Mouse (Mus musculus): ENCODE measurements around the gene Dnah11.
A peak's percentile ranks its signal among the peaks of the same experiment; 100 is the strongest.

Gene Dnah11

DNA sequence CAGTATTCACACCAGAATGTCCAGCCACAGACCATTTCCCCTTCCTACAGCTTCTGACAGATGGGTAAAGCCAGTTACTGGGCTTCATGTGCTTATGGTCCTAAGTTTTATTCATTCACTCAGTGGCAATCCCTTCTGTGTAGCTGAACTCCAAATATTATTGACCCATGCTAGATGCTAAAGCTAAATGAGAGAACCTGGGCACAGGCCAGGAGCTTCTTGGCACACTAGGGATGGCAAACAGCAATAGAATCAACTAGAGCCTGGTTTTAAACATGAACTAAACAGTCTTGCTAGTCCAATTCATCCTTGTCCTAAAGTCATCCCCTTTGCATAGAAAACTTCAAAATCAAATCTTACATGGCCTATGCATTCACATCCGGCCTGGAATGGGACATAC lies 113.6 kb downstream of the Dnah11 start:
- no peak for DNase-seq (ENCODE audit: low spot score in 2 of 2)

GRCm38 (mm10) chr12:118084806-118085205 lies 114.0 kb downstream of the Dnah11 start:
- DNase-seq (ENCODE audit: low spot score in 2 of 2): no peak

DNA sequence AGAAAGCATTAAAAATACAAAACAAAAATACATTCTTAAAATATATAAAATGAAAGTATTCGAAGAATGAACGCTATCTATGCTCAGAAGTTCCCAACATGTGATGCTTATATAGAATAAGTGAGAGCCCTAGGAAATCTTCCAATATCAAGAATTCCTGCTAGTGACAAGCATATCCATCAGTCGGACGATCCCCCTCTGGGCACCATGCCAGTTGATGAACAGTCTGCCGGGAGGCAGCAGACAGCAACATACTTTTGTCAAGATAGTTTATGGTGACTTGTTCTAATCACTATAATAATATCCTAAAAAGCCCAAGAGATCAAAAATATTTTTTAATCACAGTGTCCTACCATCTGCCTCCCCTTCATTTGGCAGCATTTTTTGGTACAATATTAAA lies 114.7 kb downstream of the Dnah11 start:
- no peak for DNase-seq (ENCODE audit: low spot score in 2 of 2)

- DNase-seq (ENCODE audit: low spot score in 2 of 2): no peak
Measured at GRCm38 (mm10) chr12:118080441-118080840, 118.4 kb downstream of the Dnah11 start.

GRCm38 (mm10) chr12:118078434-118078989 lies 120.3 kb downstream of the Dnah11 start:
- DNase-seq (ENCODE audit: low spot score in 2 of 2): no peak

GRCm38 (mm10) chr12:118076802-118077201 lies 122.0 kb downstream of the Dnah11 start:
- no peak for DNase-seq (ENCODE audit: low spot score in 2 of 2)

DNA sequence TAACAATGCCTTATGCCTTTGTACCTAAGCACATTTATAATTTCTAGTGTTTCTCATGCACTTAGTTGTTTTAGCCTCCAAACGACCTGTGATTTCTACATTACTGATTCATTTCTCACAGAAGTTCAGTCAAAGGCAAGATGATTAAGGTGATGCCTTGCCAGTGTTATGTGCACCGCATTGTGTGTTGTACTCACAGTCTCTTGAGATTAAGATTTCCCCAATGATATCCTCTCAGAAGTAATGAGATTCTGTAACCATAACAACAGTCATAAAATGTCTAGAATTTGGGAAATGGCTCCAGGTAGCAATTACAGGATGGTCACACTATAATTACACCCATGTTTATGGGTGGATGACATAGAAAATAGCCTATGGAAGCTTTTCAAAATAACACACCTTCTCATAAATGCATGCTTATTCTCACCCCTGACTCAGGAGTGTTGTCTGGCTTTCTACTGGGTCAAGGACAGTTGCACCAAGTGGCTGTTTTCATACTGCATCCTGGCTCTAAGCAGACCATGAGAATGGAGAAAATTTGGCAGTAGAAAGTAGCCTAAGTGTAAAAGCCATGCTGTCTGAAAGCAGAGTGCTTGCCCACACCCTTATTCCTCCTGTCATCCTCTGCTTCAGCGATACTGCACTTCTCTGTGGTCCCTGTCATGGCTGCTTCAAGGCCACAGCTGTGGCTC lies 126.5 kb downstream of the Dnah11 start:
- DNase-seq (ENCODE audit: low spot score in 2 of 2): no peak

DNA sequence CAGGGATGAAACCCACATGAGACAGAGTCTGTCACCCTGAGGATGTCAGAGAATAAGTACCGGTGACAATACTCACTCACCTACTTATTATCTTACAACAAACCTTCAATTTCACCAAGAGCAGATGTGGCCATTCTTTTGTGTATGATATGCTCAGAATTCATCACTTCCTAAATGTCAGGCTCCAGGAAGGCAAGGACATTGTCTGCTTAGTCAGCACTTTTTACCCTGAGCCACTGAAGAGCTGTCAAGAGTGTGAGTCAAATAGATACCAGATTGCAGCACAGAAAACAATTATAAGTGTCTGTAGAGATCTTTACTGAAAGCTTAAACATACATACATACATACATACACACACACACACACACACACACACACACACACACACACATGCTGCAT lies 127.2 kb downstream of the Dnah11 start:
- DNase-seq (ENCODE audit: low spot score in 2 of 2): no peak

DNA sequence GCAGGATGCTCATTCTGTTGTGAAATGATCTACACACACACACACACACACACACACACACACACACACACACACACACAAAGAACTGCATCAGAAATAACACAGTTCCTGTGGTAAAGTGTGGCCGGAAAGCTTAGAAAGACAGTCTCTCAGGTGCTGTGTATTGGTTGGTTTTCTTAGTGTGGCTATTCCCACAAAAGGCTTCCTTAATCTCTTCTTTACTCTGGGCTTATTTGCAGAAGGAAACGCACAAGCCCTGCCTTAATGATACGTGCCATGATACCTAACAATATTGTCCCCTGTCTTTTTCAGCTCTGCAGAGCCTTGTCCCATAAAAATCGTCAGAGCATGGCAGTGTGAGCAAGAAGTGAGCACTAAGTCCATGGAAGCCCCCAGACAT lies 130.1 kb downstream of the Dnah11 start:
- DNase-seq (ENCODE audit: low spot score in 2 of 2): no peak

DNA sequence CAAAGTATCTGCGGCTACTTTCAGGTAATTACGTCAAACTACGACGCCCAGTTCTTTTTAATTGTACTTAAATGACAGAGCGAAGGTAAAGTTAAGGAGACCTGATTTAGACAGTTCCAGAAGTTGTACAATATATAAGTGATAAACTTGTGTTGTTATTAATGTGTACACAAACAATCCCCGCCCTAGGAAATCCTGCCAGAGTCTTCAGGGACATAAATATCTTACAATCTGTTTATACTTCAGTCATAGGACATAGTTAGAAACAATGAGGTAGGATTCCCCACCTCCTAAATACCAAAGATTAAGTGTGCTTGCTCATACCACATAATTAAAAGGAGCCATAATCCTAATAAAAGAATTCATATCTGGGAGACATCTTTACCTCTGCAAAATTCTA lies 136.5 kb downstream of the Dnah11 start:
- DNase-seq (ENCODE audit: low spot score in 2 of 2): no peak

DNA sequence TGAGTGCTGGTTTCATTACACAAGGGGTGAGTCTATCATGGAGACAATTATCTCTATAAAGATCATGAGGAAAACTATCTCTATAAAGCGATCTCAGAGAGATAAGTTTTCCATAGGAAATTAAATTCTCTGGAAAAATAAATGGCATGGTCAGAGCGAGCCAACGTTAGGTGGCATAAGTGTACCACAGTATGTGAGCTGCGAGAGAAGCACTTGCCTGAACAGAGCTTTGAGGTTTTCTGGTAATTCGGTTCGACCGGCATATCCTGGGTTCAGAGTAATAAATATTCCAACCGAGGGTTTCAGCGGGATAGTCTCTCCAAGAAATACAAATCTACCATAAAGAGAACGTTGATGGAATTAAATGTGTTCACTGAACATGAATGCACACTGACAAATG lies 142.0 kb downstream of the Dnah11 start:
- peak in 1 of 2 experiments; percentile 26 for DNase-seq (ENCODE audit: low spot score in 2 of 2)

DNA sequence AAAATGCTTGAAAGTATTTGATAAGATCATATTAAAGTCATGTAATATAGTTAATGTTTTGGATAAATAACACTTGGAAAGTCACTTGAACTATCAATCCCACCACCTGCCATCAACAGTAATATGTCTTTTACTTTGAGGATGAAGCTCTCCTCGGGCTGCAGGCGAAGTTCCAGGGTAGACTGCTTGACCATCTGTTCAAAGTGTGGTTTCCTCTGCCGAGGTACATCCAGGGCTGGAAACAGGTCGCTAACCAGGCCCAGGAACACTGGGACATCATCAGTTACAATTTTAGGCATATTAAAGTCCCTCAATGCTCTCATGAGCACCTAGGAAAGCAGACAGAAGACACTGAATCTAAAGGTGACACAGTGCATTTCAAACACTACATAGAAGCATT lies 153.5 kb downstream of the Dnah11 start:
- no peak for DNase-seq (ENCODE audit: low spot score in 2 of 2)

GRCm38 (mm10) chr12:118043130-118043647 lies 155.7 kb downstream of the Dnah11 start:
- DNase-seq (ENCODE audit: low spot score in 2 of 2): no peak

GRCm38 (mm10) chr12:118042196-118042595 lies 156.6 kb downstream of the Dnah11 start:
- no peak for DNase-seq (ENCODE audit: low spot score in 2 of 2)

- DNase-seq (ENCODE audit: low spot score in 2 of 2): no peak
Measured at GRCm38 (mm10) chr12:118034990-118035389, 163.9 kb downstream of the Dnah11 start.

- DNase-seq (ENCODE audit: low spot score in 2 of 2): no peak
Measured at GRCm38 (mm10) chr12:118025771-118026170, 173.1 kb downstream of the Dnah11 start.

DNA sequence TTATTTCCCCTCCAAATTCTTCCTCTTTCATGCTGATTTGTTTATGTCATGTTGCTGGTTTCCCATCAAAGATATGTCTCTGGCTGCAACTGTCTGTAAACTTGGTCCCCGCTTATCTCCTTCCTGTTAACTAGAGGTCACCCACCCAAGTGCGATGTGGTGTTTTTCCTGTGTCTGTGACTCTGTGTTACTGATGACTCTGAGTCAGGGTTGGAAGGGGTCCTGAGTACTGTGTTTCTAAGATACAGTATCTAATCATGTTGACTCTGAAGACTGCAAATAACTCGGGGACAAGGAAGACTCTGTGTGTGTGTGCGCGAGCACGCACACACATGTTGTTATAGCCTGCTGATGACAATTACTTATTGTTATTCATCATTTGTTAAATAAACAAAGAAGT lies 179.9 kb downstream of the Dnah11 start:
- no peak for DNase-seq (ENCODE audit: low spot score in 2 of 2)

- DNase-seq (ENCODE audit: low spot score in 2 of 2): no peak
Measured at GRCm38 (mm10) chr12:118013872-118014271, 185.0 kb downstream of the Dnah11 start.

DNA sequence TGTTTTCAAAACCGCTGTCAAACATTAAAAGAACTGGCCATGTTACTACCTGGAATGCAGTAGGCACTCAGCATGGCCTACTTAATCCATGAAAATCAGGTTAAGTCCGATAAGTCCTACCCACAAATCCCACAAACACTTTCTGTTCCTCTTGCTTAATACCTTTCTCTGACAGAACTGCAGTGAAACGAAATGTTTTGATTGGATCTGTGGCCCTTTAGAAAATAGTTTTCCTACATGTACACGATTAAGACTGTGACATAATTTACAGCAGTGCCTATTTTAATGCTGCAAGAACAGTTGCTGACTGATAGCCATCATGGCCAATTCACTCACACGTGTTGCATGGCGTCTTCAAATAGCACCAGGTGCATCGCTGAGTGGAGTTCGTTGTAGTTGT lies 186.9 kb downstream of the Dnah11 start:
- DNase-seq (ENCODE audit: low spot score in 2 of 2): no peak

DNA sequence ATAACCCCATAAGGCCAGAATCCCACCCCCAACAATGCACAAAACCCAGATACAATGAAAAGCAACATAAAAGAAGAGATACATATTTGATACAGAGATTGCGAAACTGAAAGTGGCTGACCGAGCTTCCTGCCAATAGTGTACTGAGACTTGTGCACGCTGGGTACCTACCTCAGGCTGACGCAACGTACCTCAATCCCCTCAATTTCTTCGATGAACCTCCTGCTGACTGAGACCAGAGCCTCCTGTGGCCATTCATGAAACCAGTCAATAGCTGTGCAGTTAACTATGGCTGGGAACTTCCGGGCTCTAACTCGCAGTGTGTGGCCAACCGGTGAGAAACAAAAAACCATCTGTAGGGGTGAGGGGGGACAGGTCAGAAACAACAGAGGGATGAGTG lies 203.9 kb downstream of the Dnah11 start:
- no peak for DNase-seq (ENCODE audit: low spot score in 2 of 2)

- DNase-seq (ENCODE audit: low spot score in 2 of 2): peak; percentile 25 to 60
Measured at GRCm38 (mm10) chr12:117993499-117993898, 205.3 kb downstream of the Dnah11 start.

DNA sequence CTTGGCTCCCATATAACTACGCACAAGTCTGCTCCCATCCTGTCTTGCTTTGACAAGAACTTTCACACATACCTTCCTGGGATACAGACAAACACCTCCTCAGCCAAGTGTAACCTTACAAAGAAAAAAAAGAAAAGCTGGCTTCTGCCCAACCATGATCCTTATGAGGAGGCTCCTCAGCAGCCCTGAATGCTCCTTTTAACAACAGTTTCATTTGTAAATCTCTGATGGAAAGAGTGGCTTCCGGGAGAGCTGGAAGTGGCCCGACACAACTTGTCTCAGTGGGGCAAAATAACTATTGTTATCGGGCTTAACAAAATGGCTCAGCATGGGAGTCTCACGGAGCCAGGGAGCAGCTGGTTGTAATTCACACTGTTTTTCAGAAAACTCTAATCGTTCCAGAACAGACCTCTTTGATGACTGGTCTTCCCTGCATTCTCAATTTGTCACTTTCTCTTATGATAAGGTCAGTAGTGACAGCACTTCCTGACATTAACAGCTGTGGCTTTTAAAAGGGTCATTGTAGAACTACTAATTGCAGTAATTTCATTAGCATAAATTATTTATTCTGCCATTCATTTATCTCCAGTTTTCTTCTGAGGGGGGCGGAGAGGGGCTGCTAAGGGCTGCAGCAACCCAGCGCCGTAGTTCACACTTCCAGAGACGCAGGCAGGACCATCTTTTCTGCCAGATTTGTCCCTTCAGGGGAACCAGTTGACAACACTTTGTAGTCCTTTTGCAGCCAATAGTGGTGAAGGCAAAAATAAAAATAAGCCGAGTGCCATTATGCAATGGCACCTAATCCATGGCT lies 209.6 kb downstream of the Dnah11 start:
- DNase-seq (ENCODE audit: low spot score in 2 of 2): peak in 1 of 2 experiments; percentile 6

DNA sequence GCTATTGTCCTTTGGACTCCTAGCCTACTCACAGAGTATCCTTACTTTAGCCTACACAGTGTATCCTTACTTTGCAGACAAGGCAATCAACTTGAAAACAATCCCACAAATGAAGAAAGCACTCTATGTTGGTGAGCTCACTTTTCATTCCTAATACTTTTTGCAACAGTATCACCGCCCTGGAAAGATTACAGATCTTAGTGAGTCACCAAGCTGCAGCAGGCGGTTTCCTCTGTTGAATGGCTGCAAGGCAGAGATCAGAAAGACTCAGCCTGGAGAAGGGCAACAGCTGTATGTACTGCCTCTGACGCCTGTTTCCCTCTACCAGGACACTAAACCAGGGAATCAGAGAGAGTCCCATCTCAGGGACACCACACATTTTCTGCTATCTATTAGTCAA lies 218.5 kb downstream of the Dnah11 start:
- no peak for DNase-seq (ENCODE audit: low spot score in 2 of 2)

Measured in frontal cortex, postnatal 10 days (tissue).